Mouse (Mus musculus) intestine, embryonic 15.5 days (tissue): ENCODE measurements around the gene Fads6. TPM values are rescaled to one million over a fixed set of nuclear protein-coding genes. Genes with fewer than 3 reads are reported as not detected.
A peak's percentile ranks its signal among the peaks of the same experiment; 100 is the strongest.

Experiments
- ATAC-seq: fragments of 200-750 bp; cut with Nextera tagmentation; 2 replicates; pipeline ENCODE4 v1.8.0; 2017; ENCODE audit warnings: moderate TSS enrichment, moderate library complexity
- H3K27ac ChIP-seq: fragments of 300-500 bp; sonication (generic); 2 replicates; pipeline ENCODE4 v1.5.1; 2015; ENCODE audit warnings: mild to moderate bottlenecking, inconsistent platforms
- H3K27me3 ChIP-seq: fragments of 300-500 bp; sonication (generic); replicated peaks from 2 replicates; pipeline ENCODE4 v1.6.1; 2015; ENCODE audit warnings: inconsistent platforms
- H3K36me3 ChIP-seq: fragments of 300-500 bp; sonication (generic); 2 replicates; pipeline ENCODE4 v1.6.1; 2015; ENCODE audit warnings: inconsistent platforms
- H3K4me1 ChIP-seq: fragments of 300-500 bp; sonication (generic); replicated peaks from 2 replicates; pipeline ENCODE4 v1.6.1; 2015; ENCODE audit warnings: inconsistent platforms
- H3K4me2 ChIP-seq: fragments of 300-500 bp; sonication (generic); replicated peaks from 2 replicates; pipeline ENCODE4 v1.6.1; 2015; ENCODE audit warnings: mild to moderate bottlenecking, inconsistent platforms
- H3K4me3 ChIP-seq: fragments of 300-500 bp; sonication (generic); replicated peaks from 2 replicates; pipeline ENCODE4 v1.5.1; 2015; ENCODE audit warnings: inconsistent platforms
- H3K9ac ChIP-seq: fragments of 300-500 bp; sonication (generic); 2 replicates; pipeline ENCODE4 v1.6.1; 2015; ENCODE audit warnings: inconsistent platforms
- H3K9me3 ChIP-seq: fragments of 300-500 bp; sonication (generic); 2 replicates; pipeline ENCODE4 v1.6.1; 2016; ENCODE audit warnings: inconsistent platforms
- WGBS: fragments of 180-500 bp; shearing (Covaris S2); methylation state at CpG from one replicate; pipeline ENCODE4 v1.1.7; 2015; 5-methylcytosine and 5-hydroxymethylcytosine counted together
- polyA plus RNA-seq: library from polyadenylated mRNA; unstranded; fragments of >200 nt; fragmentation: Nextera tagmentation; extraction: Ambion mirVana; gene quantifications from 2 replicates; pipeline ENCODE4 v1.2.1, GENCODE M21; 2015

The Fads6 gene
- polyA plus RNA-seq, 1 experiment from 2014 or later, result 1.5 TPM

- H3K27me3 ChIP-seq, result peaks cover 17% of the 10 kb centered on the region; the same call in 1 of the 2 replicates
- H3K9ac ChIP-seq, result no peak overlapping the region
- ATAC-seq, result no peak
- 74% methylated on average over 8 of the region's 8 CpGs for WGBS
- H3K9me3 ChIP-seq, result no peaks in the 10 kb centered on the region
- no peaks in the 10 kb centered on the region for H3K36me3 ChIP-seq
- peaks cover 11% of the 10 kb centered on the region; the same call in 1 of the 2 replicates for H3K4me1 ChIP-seq
- H3K27ac ChIP-seq, result no peak overlapping the region
- no peak overlapping the region for H3K4me3 ChIP-seq
- H3K4me2 ChIP-seq, result no peak overlapping the region
Observed at GRCm38 (mm10) chr11:115298160-115298559, 697 bp upstream of the Fads6 start.

- 53% methylated on average over 21 of the region's 21 CpGs for WGBS
Observed at GRCm38 (mm10) chr11:115296471-115297210, 822 bp downstream of the Fads6 start.

DNA sequence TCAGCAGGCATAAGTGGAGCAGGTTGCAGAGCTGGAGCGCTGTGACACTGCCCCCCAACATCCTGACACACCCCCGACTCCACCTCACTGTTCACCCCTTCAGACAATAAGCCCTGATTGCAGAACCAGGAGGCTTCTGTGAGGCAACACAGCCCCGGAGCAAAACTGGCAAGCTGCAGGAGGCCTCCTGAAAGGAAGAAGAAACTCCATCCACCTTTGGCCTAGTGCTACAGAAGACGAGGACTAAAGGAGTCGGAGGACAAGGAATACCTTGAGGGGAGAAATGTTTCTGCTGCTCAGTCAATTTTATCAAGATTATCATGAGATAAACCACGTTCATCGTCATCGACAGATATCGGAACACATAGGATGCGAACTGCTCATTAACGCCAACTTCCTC, 1.5 kb downstream of the Fads6 start:
- ATAC-seq, result no peak
- H3K4me1 ChIP-seq, result peaks cover 23% of the 10 kb centered on the region; the same call in 1 of the 2 replicates
- WGBS, result 85% methylated on average over 11 of the region's 11 CpGs
- H3K9ac ChIP-seq, result no peak overlapping the region
- no peak overlapping the region for H3K4me2 ChIP-seq
- no peaks in the 10 kb centered on the region for H3K36me3 ChIP-seq
- H3K9me3 ChIP-seq, result no peaks in the 10 kb centered on the region
- no peak overlapping the region for H3K4me3 ChIP-seq
- H3K27ac ChIP-seq, result no peak overlapping the region
- H3K27me3 ChIP-seq, result peaks cover 17% of the 10 kb centered on the region; the same call in 1 of the 2 replicates

More at GRCm38 (mm10) chr11:115296471-115297210, 822 bp downstream of the Fads6 start:
- Histone ChIP-seq H3K27ac (no peak overlapping the region), H3K4me1 (peaks cover 17% of the 10 kb centered on the region; the same call in 1 of the 2 replicates), H3K27me3 (peaks cover 17% of the 10 kb centered on the region; the same call in 1 of the 2 replicates), H3K4me3 (peak overlapping the region; percentile 49), H3K36me3 (no peaks in the 10 kb centered on the region), H3K9ac (peak overlapping the region; percentile 48), H3K9me3 (no peaks in the 10 kb centered on the region), H3K4me2 (peak overlapping the region; percentile 92)
- ATAC-seq, result no peak

- H3K9me3 ChIP-seq, result no peaks in the 10 kb centered on the region
- H3K4me2 ChIP-seq, result peak overlapping the region; percentile 31
- peak overlapping the region; percentile 87 for H3K27ac ChIP-seq
- H3K4me3 ChIP-seq, result no peak overlapping the region
- no peaks in the 10 kb centered on the region for H3K36me3 ChIP-seq
- H3K4me1 ChIP-seq, result peaks cover 37% of the 10 kb centered on the region
- no peak overlapping the region for H3K9ac ChIP-seq
- peak; percentile 75 for ATAC-seq
- 51% methylated on average over 14 of the region's 14 CpGs for whole genome bisulfite sequencing
- H3K27me3 ChIP-seq, result peaks cover 17% of the 10 kb centered on the region; the same call in 1 of the 2 replicates
Observed at GRCm38 (mm10) chr11:115292631-115293375, 4.7 kb downstream of the Fads6 start.

GRCm38 (mm10) chr11:115291503-115291902, 6.0 kb downstream of the Fads6 start:
- Histone ChIP-seq H3K9ac (no peak overlapping the region), H3K4me3 (no peak overlapping the region), H3K36me3 (no peaks in the 10 kb centered on the region), H3K27me3 (peaks cover 7% of the 10 kb centered on the region; the same call in 1 of the 2 replicates), H3K27ac (peak overlapping the region; percentile 87; the same call in 1 of the 2 replicates), H3K9me3 (no peaks in the 10 kb centered on the region), H3K4me1 (peaks cover 26% of the 10 kb centered on the region), H3K4me2 (no peak overlapping the region)
- no peak for ATAC-seq
- WGBS, result 81% methylated on average over 10 of the region's 10 CpGs

GRCm38 (mm10) chr11:115290919-115291318, 6.5 kb downstream of the Fads6 start:
- ATAC-seq, result peak; percentile 51
- H3K9me3 ChIP-seq, result no peaks in the 10 kb centered on the region
- H3K27ac ChIP-seq, result 0 out of 2 replicates have a peak overlapping the region, but pooled peaks have one; percentile 27
- no peak overlapping the region for H3K9ac ChIP-seq
- peaks cover 26% of the 10 kb centered on the region for H3K4me1 ChIP-seq
- no peaks in the 10 kb centered on the region for H3K36me3 ChIP-seq
- 41% methylated on average over 6 of the region's 6 CpGs for WGBS
- no peak overlapping the region for H3K4me2 ChIP-seq
- H3K27me3 ChIP-seq, result 0 out of 2 replicates have a peak, but pooled peaks cover 4% of the 10 kb centered on the region
- H3K4me3 ChIP-seq, result no peak overlapping the region

- Histone ChIP-seq H3K27ac (0 out of 2 replicates have a peak overlapping the region, but pooled peaks have one; percentile 27), H3K9ac (no peak overlapping the region), H3K36me3 (no peaks in the 10 kb centered on the region), H3K4me2 (no peak overlapping the region), H3K9me3 (no peaks in the 10 kb centered on the region), H3K27me3 (no peaks in the 10 kb centered on the region), H3K4me1 (peaks cover 26% of the 10 kb centered on the region), H3K4me3 (no peak overlapping the region)
- ATAC-seq, result no peak
- WGBS, result 87% methylated on average over 1 of the region's 1 CpGs
Observed at GRCm38 (mm10) chr11:115290314-115290713, 7.1 kb downstream of the Fads6 start.

DNA sequence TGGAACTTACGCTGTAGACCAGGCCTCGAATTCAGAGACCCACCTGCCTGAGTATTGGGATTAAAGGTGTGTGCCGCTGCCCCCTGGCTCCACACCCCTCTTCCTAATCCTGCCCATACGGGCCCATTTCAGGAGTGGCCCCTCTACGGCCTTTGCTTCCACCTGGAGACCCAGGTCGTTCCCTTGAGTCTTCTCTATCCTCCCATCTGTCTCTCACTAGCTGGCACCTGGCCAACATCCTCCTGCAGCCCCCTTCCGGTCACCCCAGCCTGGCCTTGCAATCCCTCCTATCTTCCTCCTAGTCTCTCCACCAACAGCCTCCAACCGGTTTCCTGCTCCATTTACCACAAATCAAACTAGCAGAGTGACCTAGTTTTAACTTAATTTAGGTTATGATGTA, 7.6 kb downstream of the Fads6 start:
- no peak for ATAC-seq
- Histone ChIP-seq H3K36me3 (no peaks in the 10 kb centered on the region), H3K4me2 (no peak overlapping the region), H3K27me3 (no peaks in the 10 kb centered on the region), H3K9me3 (no peaks in the 10 kb centered on the region), H3K27ac (no peak overlapping the region), H3K4me1 (peaks cover 26% of the 10 kb centered on the region), H3K4me3 (no peak overlapping the region), H3K9ac (no peak overlapping the region)
- WGBS, result 59% methylated on average over 8 of the region's 8 CpGs

DNA sequence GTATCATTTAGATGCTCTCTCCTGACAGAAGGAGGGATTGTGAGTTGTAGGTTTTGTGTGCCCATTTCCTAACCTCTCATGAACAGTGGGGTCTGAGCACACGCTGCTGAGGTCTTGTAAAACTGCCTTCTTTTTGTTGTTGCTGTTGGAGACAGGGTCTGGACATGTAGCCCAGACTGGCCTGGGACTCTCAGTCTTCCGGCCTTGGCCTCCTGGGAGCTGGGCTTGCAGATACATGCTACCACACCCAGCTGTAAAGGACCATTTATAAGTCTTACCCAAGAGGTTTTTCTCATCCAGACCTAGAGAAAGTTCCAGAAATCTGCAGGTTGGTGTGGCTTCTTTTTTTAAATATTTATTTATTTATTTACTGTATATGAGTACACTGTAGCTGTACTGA, 9.2 kb downstream of the Fads6 start:
- no peak overlapping the region for H3K4me3 ChIP-seq
- no peak overlapping the region for H3K9ac ChIP-seq
- H3K27ac ChIP-seq, result no peak overlapping the region
- ATAC-seq, result no peak
- WGBS, result 85% methylated on average over 2 of the region's 2 CpGs
- no peaks in the 10 kb centered on the region for H3K27me3 ChIP-seq
- no peaks in the 10 kb centered on the region for H3K36me3 ChIP-seq
- no peaks in the 10 kb centered on the region for H3K9me3 ChIP-seq
- no peak overlapping the region for H3K4me2 ChIP-seq
- H3K4me1 ChIP-seq, result peaks cover 26% of the 10 kb centered on the region

- Histone ChIP-seq H3K4me1 (peaks cover 22% of the 10 kb centered on the region), H3K27ac (no peak overlapping the region), H3K9ac (no peak overlapping the region), H3K27me3 (no peaks in the 10 kb centered on the region), H3K4me2 (no peak overlapping the region), H3K9me3 (no peaks in the 10 kb centered on the region), H3K4me3 (no peak overlapping the region), H3K36me3 (no peaks in the 10 kb centered on the region)
- 91% methylated on average over 5 of the region's 5 CpGs for WGBS
- ATAC-seq, result 0 out of 2 replicates have a peak, but pooled peaks have one; percentile 32
Observed at GRCm38 (mm10) chr11:115287386-115287785, 10.1 kb downstream of the Fads6 start.

DNA sequence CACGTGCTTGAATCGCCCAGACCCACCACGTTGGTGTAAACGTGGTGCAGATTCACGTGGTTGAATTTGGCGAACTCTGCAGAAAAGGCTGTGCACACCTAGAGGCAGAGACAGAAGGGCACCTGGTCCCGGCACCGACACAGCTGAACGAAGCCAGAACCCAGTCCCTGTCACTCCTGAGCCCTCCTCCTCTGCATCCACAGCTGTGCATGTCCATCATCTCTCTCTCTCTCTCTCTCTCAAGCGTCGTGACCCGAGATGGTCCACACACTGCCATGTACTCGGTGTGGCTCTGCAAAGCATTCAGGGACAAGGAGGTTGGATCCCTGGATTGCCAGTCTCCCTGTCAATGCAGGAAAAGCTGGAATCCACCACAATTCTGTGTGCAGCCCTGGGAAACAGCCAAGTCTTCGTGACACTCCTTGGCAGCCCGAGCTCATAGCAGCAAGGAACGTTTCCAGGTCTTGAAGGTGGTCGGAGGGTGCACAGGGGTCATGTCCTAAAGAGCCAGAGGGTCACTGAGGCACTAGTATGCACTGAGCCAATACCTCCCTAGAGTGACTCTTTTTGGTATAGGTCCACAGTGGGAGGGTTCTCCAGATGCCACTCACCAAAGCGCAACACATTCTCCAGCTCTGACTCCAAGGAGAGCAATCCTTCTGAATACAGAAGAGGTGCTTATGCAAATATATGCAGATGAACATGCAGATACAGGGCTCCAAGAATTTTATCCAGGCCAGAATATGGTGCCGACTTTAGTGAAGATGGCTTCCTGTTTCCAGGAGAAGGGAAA, 11.1 kb downstream of the Fads6 start:
- H3K27me3 ChIP-seq, result no peaks in the 10 kb centered on the region
- no peak for ATAC-seq
- no peak overlapping the region for H3K27ac ChIP-seq
- H3K36me3 ChIP-seq, result no peaks in the 10 kb centered on the region
- no peak overlapping the region for H3K9ac ChIP-seq
- H3K9me3 ChIP-seq, result no peaks in the 10 kb centered on the region
- peaks cover 18% of the 10 kb centered on the region for H3K4me1 ChIP-seq
- H3K4me3 ChIP-seq, result no peak overlapping the region
- no peak overlapping the region for H3K4me2 ChIP-seq
- WGBS, result 76% methylated on average over 19 of the region's 19 CpGs

DNA sequence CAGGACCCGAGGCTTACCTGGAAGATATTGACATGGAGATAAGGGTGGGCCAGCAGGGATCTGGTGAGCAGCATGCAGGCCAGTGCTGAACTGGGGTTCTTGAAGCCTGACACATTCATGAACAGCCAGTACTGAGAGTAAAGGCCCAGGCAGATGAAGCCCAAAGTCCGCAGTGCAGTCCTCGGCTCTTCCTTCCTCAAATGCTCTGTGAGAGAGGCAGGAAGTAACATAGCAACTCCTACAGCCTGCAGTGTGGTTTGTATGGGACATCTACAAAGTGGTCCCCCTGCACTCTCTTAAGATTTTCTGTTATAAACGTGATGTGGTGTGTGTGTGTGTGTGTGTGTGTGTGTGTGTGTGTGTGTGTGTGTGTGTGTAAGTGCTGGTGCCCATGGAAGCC, 12.2 kb downstream of the Fads6 start:
- Histone ChIP-seq H3K9me3 (no peaks in the 10 kb centered on the region), H3K4me3 (no peak overlapping the region), H3K27ac (no peak overlapping the region), H3K4me1 (peaks cover 8% of the 10 kb centered on the region), H3K9ac (no peak overlapping the region), H3K4me2 (no peak overlapping the region), H3K27me3 (no peaks in the 10 kb centered on the region), H3K36me3 (no peaks in the 10 kb centered on the region)
- ATAC-seq, result no peak
- 53% methylated on average over 4 of the region's 4 CpGs for WGBS
